Mouse (Mus musculus): Measurements from ENCODE around the gene Ski.

GRCm38 (mm10) chr4:155165861-155166260, 56.5 kb downstream of the Ski start:
- no peak for TF ChIP-seq CTCF (IDR thresholded peaks at IDR 0.05; ENCODE audit: extremely low read depth, insufficient read depth, insufficient read length, insufficient replicate concordance)
- TF ChIP-seq POLR2A (IDR thresholded peaks at IDR 0.05; ENCODE audit: low read depth, low read length), result no peak
